Mouse (Mus musculus) liver, adult (tissue): ENCODE results near the gene Ccr1.
A peak's percentile ranks its signal among the peaks of the same experiment; 100 is the strongest.

Source experiments
- GATA4 ChIP-seq: IDR thresholded peaks from 2 replicates; pipeline ENCODE4 v1.6.1; 2014; ENCODE audit warnings: mild to moderate bottlenecking, low read length; ENCODE audit not compliant: insufficient replicate concordance

Ccr1 gene

DNA sequence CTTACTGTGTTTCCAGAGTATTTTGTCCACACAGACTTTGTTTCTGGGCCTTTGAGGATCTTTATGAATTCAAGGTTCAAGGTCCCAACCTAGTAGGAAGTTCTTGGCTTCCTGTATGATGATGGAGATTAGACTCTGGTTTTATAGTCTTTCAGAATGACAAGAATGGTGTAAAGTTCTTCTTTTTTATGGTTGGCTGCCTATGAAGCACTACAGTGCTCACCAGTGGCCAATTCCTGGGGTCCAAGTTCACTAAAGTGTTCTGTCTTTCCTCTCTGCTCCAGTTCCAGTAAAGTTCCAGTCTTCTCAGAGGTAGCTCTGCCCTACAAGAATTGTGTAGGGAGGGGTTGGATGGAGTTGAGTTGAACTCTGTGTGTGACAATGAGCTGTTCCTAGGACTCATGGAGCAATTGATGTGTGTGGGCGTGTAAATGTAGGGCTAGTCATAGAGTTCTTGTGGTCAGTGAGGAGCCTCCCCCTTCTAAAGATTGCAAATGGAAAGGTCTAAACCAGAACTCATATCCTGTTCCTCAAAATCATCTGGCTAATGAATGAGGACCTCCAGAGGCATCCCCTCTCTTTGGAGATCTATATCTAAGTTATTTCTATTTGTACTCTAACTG, at the start of gene Ccr1:
Gene Ccr1, minus strand, starts transcription at position 403 of the 623 bp plus-strand sequence.
- TF ChIP-seq GATA4 = no peak

DNA sequence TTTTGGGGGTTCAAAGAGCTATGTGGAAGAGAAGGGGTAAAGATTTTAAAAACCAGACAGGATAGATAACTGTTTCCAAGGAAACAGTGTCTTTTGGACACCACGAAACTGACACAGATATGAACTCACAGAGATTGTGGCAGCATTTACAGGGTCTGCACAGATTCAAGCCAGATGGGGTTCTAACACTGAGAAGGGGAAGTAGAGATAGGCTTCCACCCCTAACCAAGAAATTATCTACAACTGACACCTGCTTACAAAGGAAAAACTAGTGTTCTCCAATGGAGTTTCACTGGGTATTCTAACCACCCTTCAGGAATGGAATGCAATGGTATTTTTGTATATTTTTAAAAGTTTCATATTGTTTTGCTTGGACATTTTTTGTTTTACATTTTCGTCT, 47.6 kb upstream of the Ccr1 start:
- TF ChIP-seq GATA4 = no peak

DNA sequence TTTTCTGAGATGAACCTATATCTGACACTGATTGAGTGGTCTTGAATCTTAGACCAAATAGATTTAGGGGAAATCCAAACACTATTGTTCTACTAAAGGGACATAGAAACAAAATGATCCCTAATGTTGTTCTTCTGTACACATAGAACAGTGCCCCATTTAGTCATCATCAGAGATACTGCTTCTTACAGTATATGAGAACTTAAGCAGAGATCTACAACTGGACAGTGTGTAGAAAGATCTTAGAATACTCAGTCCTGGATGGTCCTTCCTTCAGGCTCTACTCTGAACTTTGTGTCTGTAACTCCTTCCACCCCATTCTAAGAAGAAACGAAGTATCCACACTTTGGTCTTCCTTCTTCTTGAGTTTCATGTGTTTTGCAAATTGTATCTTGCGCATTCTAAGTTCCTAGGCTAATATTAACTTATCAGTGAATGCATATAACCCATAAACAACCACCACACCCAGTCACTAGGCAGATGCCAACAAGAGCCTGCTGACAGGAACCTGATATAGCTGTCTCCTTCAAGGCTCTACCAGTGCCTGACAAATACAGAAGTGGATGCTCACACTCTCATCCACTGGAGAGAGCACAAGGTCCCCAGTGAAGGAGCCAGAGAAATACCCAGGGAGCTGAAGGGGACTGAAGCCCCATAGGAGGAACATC, 46.6 kb upstream of the Ccr1 start:
- no peak for TF ChIP-seq GATA4

DNA sequence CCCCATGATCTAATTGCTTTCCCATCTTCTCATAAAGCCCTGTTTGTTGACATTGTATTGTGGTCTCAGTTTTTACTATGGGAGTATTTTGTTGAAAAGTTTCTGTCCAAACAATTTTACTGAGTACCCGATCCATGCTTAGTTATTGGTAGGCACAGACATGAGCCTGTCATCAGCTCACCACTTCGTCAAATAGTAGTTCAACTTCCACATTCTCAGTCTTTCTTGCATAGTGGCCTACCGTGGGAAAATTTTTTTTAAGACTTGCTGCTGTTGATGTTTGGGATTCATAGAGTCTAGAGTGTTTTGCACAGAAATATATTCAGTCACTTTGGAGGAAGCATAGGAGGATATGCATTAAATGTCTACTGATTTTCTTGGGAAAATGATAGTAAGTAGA, 44.8 kb upstream of the Ccr1 start:
- no peak for TF ChIP-seq GATA4

DNA sequence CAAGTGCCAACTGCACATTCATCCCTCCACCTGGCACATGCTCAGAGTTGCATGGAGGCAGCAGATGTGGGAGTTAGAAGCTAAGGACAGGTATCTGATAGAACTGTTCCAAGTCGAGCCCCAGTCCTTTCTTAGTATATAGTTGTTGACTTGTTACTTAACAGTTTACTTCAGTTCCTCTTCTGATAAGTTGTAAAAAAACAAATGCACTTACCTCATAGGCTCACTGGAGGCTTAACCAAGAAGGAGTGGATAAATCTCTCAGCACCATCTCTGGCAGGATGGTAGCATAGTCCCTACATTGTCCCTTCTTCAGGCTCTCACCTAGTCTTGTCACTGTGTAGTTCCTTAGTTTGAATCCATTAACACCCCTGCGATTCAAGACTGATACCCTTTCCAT, 44.2 kb upstream of the Ccr1 start:
- TF ChIP-seq GATA4 = no peak

DNA sequence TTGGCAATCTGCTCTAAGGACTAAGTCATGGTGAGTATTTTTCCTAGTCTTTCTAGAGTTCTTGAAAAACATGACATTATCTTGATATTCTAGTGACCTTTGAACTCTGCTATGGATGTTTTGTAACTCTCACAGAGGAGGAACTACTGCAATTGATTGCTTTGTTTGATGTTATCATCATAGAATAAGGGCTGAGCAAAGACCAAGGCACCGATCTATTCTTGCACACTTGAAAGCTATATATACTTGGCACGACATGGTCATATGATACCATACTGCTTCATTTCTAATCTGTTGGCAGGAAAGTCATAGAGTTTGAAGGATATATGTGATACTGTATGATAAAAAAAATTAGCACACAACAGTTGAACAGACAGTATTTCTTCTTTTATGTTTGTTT, 31.3 kb upstream of the Ccr1 start:
- TF ChIP-seq GATA4 = no peak

DNA sequence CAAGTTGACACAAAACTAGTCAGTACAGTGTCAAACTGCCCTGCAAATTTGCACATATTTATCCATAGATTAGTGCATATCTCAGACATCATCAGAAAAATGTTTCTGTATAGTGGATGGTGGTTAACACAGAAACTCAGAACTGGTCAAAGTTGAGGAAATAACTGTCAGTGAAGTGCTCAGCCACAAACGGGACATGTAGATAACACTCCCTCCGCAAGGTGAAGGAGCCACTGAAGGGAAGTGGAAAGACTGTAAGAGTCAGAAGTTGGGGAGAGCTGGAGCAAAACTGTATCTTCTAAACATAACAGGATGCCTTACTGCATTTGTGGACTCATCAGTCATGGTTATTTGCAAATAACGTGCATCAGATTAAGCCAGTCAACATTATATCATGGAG, 29.2 kb upstream of the Ccr1 start:
- no peak for TF ChIP-seq GATA4

DNA sequence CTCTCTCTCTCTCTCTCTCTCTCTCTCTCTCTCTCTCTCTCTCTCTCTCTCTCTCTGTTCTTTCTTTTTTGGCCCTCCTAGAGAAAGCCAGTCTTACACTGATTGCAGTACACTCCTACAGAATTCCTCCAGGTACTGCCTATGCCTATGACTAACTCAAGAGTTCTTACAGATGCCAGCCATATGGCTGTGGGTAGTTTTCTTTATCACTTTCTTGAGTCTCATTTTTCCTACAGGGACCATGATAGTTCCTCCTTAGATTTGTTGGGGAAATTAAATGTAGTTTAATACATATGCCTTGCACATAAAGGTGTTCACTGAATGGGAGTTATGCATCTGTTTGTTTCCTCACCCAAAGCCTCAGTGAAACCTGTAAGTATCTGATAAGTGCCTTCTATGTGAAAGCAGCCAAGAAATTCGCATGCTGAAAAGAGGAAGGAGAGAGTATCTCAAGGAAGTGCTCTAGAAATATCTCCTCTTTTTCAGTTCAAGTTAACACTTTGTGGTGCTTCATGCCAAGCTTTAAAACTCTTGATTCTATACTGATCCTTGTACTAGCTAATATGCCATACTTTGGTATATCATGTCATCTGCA, 22.9 kb upstream of the Ccr1 start:
- no peak for TF ChIP-seq GATA4

DNA sequence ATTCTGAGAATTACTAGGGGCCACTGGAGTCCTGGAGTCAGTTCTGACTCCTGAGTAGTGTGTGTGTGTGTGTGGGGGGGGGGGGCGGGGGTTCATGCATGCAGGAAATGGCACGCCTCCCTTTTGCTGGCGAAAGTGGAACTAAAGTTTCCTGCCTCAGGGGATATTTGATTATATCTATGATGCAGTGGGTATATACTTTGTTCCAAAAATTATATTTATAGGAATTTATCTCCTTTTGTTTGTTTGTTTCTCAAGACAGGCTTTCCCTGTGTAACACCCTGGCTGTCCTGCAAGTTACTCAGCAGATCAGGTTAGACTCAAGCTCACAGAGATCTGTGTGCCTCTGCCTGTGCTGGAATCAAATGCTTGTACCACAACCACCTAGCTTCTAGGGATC, 21.2 kb upstream of the Ccr1 start:
- no peak for TF ChIP-seq GATA4

DNA sequence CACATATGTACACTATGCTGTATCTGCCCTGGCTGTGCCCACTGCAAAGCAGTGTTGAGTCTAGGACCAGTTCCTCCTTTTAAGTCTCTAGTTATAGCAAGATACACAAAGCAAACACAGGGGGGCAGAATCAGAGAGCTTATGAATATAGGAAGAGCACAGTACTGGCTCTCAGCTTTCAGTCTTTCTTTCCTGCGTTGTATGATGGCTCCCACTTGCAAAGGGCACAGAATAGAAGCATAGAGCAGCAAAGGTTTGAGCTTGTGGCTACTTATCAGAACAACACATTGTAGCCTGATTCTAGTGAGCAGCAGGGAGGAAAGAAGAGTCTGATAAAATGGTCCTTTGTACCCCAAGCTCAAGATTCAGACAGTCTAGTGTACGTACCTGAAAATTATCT, 17.7 kb upstream of the Ccr1 start:
- TF ChIP-seq GATA4 = no peak

DNA sequence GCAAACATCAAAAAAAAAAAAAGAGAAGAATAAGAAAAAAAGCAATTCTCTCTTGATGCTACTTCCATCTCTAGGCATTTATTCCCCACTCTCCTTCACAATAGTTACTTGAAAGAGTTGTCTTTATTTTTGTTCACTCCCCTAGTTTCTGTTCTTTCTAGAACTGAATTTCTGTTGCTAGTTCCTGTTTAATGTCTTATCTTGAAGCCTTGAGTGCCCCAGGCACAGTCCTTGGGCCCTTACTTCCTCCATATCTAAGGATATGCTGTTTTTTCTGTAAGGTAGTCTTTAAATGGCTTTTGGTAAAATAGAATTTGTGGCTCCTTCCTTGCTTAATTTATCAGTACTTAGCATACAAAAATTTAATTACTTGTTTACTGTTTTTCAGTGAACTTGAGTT, 16.5 kb upstream of the Ccr1 start:
- TF ChIP-seq GATA4 = peak; percentile 13; the same call in 1 of the 2 replicates

DNA sequence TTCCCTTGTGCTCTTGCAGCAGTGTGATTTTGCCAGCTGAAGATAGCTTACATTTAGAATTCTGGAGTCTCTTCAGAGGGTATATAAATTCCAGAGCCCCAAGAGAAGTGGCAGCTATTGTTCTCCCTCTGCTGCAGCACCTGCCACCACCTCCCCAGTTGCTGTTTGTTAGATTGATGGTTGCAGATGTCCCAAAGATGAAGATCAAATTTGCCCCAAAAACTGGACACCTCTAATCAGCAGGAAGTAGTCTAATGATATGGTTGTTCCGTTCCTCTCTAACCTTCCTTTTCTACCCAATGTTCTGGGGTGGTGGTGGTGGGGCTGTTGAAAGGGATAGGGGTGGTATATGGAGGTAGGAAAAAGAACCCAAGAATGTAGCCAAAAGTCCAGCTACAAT, 14.2 kb upstream of the Ccr1 start:
- no peak for TF ChIP-seq GATA4

DNA sequence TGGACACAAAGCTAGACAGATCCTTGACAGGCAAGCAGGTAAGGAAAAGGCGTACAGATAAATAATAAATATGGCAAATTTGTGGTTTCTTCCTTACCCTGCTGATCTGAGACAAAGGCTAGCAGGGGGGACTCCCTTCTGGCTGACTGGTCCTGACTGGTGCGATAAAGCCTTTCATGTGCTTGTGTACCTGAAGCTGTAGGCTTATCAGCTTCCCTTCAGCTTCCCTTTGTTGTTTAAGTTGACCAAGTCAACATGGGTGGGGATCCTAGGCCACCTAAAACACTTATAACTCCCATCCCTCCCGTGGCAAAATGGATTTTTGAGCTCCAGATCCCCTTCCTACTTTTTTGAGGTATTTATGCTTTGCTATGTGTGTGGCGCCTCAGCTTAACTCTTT, 13.4 kb upstream of the Ccr1 start:
- TF ChIP-seq GATA4 = no peak

DNA sequence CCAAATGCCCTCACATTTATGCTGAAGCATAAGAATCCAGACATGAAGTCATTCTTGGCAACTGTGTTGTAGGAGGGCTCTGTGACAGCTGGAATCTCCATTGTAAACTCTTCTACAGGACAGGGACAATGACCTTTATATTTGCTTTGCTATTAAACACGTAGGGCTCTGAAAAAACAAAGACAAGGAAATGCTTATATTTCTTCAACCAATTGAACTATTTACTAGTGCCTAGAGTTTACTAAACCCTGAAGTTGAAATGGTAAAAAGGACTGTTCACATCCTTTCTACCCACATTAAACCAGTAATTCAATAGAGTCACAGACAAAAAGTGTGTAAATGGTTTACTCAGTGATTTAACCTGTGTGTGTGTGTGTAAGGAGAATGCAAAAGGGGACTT, 9.8 kb upstream of the Ccr1 start, which contains the start of gene Ccr1l1:
Gene Ccr1l1, minus strand, starts transcription at position 101 of the 400 bp plus-strand sequence.
- TF ChIP-seq GATA4 = no peak

DNA sequence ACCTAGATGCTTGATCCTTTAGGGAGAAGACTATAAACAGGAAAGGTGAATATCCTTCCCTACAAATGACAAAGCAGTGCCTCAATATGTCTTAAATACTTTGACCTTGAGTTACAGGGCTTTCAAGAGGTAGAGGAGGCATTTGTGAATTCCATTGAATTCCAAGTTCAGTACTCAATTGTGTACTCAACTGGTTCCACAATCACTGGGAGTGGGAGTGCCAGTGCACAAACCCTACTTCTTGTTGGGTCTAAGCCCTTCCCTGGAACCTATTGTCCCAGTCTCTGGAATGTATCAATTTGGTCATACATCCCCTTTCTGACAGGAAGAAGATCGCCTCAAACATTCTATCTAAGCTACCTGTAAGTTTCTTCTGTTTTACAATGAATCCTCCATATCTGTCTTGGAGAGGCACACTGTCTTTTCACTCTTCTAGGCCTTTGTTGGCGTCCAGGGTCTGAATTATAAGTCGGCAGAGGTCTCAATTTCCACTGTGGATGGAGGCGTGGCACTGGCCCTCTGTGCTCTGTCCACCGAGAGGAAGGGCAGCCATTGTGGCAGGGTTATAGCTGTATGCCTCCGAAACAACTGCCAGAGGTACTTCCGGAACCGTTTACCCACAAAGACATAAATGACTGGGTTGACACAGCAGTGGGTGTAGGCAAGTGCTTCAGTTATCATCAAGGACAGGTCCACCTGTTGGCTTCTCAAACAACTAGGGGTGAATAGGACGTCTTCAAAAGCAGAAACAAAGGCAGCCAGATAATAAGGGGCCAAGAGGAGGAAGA, 8.6 kb upstream of the Ccr1 start:
- no peak for TF ChIP-seq GATA4

DNA sequence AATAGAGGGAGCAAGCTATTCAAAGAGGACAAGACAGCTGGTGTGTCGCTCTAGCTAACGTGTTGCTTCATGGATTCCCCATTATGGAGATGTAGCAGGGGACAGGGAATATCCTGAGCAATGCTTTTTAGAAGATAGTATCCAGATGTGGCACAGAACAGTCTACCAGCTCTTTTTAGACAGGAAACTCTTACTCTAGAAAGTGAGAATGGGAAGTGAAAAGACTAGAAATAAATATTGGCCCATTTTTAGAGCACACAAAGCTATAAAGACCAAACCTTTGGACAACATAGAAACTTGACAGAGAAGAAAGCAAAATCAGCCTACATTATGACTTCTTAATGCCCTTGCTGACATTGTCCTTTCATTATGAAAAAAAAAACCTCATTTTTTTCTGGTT, 7.1 kb upstream of the Ccr1 start:
- TF ChIP-seq GATA4 = no peak
